Comparison of ENCODE assay signal across 24 mouse cellular contexts in the genomic region with DNA sequence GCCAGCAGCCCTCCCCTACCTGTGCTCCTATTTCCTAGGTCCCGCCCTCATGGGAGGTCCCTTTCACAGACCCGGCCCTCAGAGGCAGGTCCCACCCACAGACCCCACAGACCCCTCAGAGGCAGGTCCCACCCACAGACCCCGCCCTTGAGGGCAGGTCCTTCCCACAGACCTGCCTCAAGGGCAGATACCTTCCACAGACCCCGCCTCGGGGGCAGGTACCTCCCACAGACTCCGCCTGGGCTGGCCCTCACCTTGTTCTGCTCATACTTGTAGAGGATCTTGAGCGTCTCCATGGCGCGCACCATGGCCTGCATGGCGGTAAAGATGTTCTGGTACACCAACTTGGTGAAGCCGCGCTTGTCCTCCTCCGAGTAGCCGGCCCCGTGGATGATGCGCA. TPM values are rescaled to one million over a fixed set of nuclear protein-coding genes. Genes with fewer than 3 reads are reported as not detected.
DNase-seq lines count a peak whose midpoint lies in the region; ATAC-seq lines count a peak whose summit lies in the region.
"Had no signal": no experiment of that assay in that cellular context is flagged by ENCODE, and none has a peak within 500 bp of the region (broad histone marks: within the 10 kb centered on the region; RNA-seq: fewer than 3 reads in every experiment).

No protein-coding gene starts in this region.

- no peak overlapping the region for H3K27ac ChIP-seq in kidney, embryonic 16.5 days (ENCODE audit: low read length)
- no peak overlapping the region for H3K27ac ChIP-seq in intestine, embryonic 16.5 days (ENCODE audit: low read length)
- H3K27ac ChIP-seq: heart, embryonic 15.5 days; hindbrain, embryonic 15.5 days; limb, embryonic 15.5 days; midbrain, embryonic 15.5 days had no signal

- H3K36me3 ChIP-seq in kidney, embryonic 16.5 days (ENCODE audit: insufficient read depth, low read length) = peaks cover 36% of the 10 kb centered on the region
- peaks cover 91% of the 10 kb centered on the region for H3K36me3 ChIP-seq in megakaryocyte, embryonic 14.5 days (replicated peaks; ENCODE audit: low read length)
- peaks cover 20% of the 10 kb centered on the region for H3K36me3 ChIP-seq in intestine, embryonic 16.5 days (ENCODE audit: control insufficient read depth, insufficient read depth, low read length)

- H3K4me1 ChIP-seq in kidney, embryonic 16.5 days (ENCODE audit: insufficient read depth, low read length) = no peaks in the 10 kb centered on the region
- H3K4me1 ChIP-seq in megakaryocyte, embryonic 14.5 days = peaks cover 86% of the 10 kb centered on the region
- H3K4me1 ChIP-seq in intestine, embryonic 16.5 days (ENCODE audit: control insufficient read depth, insufficient read depth, low read length) = peaks cover 13% of the 10 kb centered on the region
- H3K4me1 ChIP-seq: hindbrain, embryonic 15.5 days; limb, embryonic 15.5 days; midbrain, embryonic 15.5 days had no signal

- no peak overlapping the region for H3K9ac ChIP-seq in kidney, embryonic 16.5 days (replicated peaks; ENCODE audit: low read length)
- no peak overlapping the region for H3K9ac ChIP-seq in intestine, embryonic 16.5 days (ENCODE audit: low read depth, low read length)
- H3K9ac ChIP-seq: heart, embryonic 15.5 days; hindbrain, embryonic 15.5 days; limb, embryonic 15.5 days; liver, postnatal 0 days; midbrain, embryonic 15.5 days had no signal

- DNase-seq in kidney, postnatal 25 days = no peak
- DNase-seq in thymus, postnatal 4 days = no peak
- DNase-seq in thymus, postnatal 0 days (ENCODE audit: low spot score) = no peak
- DNase-seq: adrenal gland, postnatal 36 days; cerebellum, adult 11-12 months; cerebellum, postnatal 14 days; gastrocnemius, postnatal 25 days; heart, postnatal 4 days; kidney, adult 2 months; kidney, postnatal 14 days; liver, postnatal 0 days; right cerebral cortex, postnatal 14 days; spleen, adult 18-20 months; thymus, postnatal 25 days had no signal

- peak; percentile 58; the same call in 1 of the 2 replicates for ATAC-seq in kidney, embryonic 16.5 days (ENCODE audit: low FRiP score, low TSS enrichment)
- ATAC-seq in megakaryocyte, adult 5-6 weeks (ENCODE audit: poor library complexity, severe bottlenecking) = no peak
- ATAC-seq in intestine, embryonic 16.5 days = peak; percentile 37
- ATAC-seq: forebrain, embryonic 16.5 days; liver, postnatal 0 days; midbrain, embryonic 15.5 days had no signal

- H3K4me2 ChIP-seq in kidney, embryonic 16.5 days (replicated peaks; ENCODE audit: low read depth, low read length) = no peak overlapping the region
- H3K4me2 ChIP-seq in intestine, embryonic 16.5 days (ENCODE audit: low read depth, low read length) = no peak overlapping the region
- H3K4me2 ChIP-seq: heart, embryonic 15.5 days; hindbrain, embryonic 15.5 days; limb, embryonic 15.5 days; midbrain, embryonic 15.5 days had no signal

- no peak overlapping the region for H3K4me3 ChIP-seq in kidney, embryonic 16.5 days (ENCODE audit: low read length)
- peak overlapping the region; percentile 14 for H3K4me3 ChIP-seq in megakaryocyte, embryonic 14.5 days (replicated peaks)
- H3K4me3 ChIP-seq in intestine, embryonic 16.5 days (ENCODE audit: low read length) = no peak overlapping the region
- H3K4me3 ChIP-seq: heart, embryonic 15.5 days; hindbrain, embryonic 15.5 days; limb, embryonic 15.5 days; midbrain, embryonic 15.5 days had no signal

- 61% methylated on average over 16 of the region's 16 CpGs for WGBS in kidney, embryonic 16.5 days
- WGBS in intestine, embryonic 16.5 days = 51% methylated on average over 16 of the region's 16 CpGs

- H3K9me3 ChIP-seq in kidney, embryonic 16.5 days (ENCODE audit: low read length) = no peaks in the 10 kb centered on the region
- no peaks in the 10 kb centered on the region for H3K9me3 ChIP-seq in megakaryocyte, embryonic 14.5 days
- no peaks in the 10 kb centered on the region for H3K9me3 ChIP-seq in intestine, embryonic 16.5 days (ENCODE audit: control insufficient read depth, low read length)
- H3K9me3 ChIP-seq: heart, embryonic 15.5 days; hindbrain, embryonic 15.5 days; limb, embryonic 15.5 days; midbrain, embryonic 15.5 days had no signal

- no peaks in the 10 kb centered on the region for H3K27me3 ChIP-seq in kidney, embryonic 16.5 days (ENCODE audit: insufficient read depth, low read length)
- H3K27me3 ChIP-seq in megakaryocyte, embryonic 14.5 days (replicated peaks) = no peaks in the 10 kb centered on the region
- H3K27me3 ChIP-seq in intestine, embryonic 16.5 days (replicated peaks; ENCODE audit: control insufficient read depth, insufficient read depth, low read length) = no peaks in the 10 kb centered on the region
- H3K27me3 ChIP-seq: CH12.LX; heart, embryonic 15.5 days; hindbrain, embryonic 15.5 days; limb, embryonic 15.5 days; midbrain, embryonic 15.5 days had no signal

RNA-seq across cellular contexts. Expression of a gene that starts 10.2 kb away (rescaled TPM):
- polyA plus RNA-seq in kidney, embryonic 16.5 days (2015; fragmentation: Nextera tagmentation; extraction: Ambion mirVana) = 92.3 and 92.7 TPM in 2 replicates
- 7.3 and 10.2 TPM in 2 replicates for polyA plus RNA-seq in megakaryocyte, embryonic 14.5 days (2012; ENCODE audit: insufficient read depth, low replicate concordance)
- 4.9 and 7.8 TPM in 2 replicates for total RNA-seq in megakaryocyte, adult 5-6 weeks (2015)
- 7.1 and 8.1 TPM in 2 replicates for total RNA-seq in megakaryocyte, adult 5-6 weeks (2017)
- 296 and 339 TPM in 2 replicates for polyA plus RNA-seq in intestine, embryonic 16.5 days (2015; fragmentation: Nextera tagmentation; extraction: Ambion mirVana)
- 28.5 and 30.0 TPM in 2 replicates for polyA plus RNA-seq in thymus, postnatal 0 days (2015; fragmentation: Nextera tagmentation; extraction: Ambion mirVana)

RNA-seq across cellular contexts. Expression of a gene that starts 10.8 kb away (rescaled TPM):
- 0.70 and 0.98 TPM in 2 replicates for polyA plus RNA-seq in kidney, embryonic 16.5 days (2015; fragmentation: Nextera tagmentation; extraction: Ambion mirVana)
- polyA plus RNA-seq in megakaryocyte, embryonic 14.5 days (2012; ENCODE audit: insufficient read depth, low replicate concordance) = 31.7 and 48.4 TPM in 2 replicates
- total RNA-seq in megakaryocyte, adult 5-6 weeks (2015) = 34.3 and 35.9 TPM in 2 replicates
- total RNA-seq in megakaryocyte, adult 5-6 weeks (2017) = 31.5 and 42.4 TPM in 2 replicates
- 1.1 and 1.5 TPM in 2 replicates for polyA plus RNA-seq in intestine, embryonic 16.5 days (2015; fragmentation: Nextera tagmentation; extraction: Ambion mirVana)
- 3.5 TPM in 2 replicates for polyA plus RNA-seq in thymus, postnatal 0 days (2015; fragmentation: Nextera tagmentation; extraction: Ambion mirVana)

RNA-seq across cellular contexts. Expression of a gene that starts 24.5 kb away (rescaled TPM):
- 322 and 487 TPM in 2 replicates for polyA plus RNA-seq in kidney, embryonic 16.5 days (2015; fragmentation: Nextera tagmentation; extraction: Ambion mirVana)
- polyA plus RNA-seq in megakaryocyte, embryonic 14.5 days (2012; ENCODE audit: insufficient read depth, low replicate concordance) = 2,412 and 5,687 TPM in 2 replicates
- 345 and 384 TPM in 2 replicates for total RNA-seq in megakaryocyte, adult 5-6 weeks (2015)
- total RNA-seq in megakaryocyte, adult 5-6 weeks (2017) = 238 and 282 TPM in 2 replicates
- polyA plus RNA-seq in intestine, embryonic 16.5 days (2015; fragmentation: Nextera tagmentation; extraction: Ambion mirVana) = 473 and 518 TPM in 2 replicates
- 683 and 740 TPM in 2 replicates for polyA plus RNA-seq in thymus, postnatal 0 days (2015; fragmentation: Nextera tagmentation; extraction: Ambion mirVana)

RNA-seq across cellular contexts. Expression of a gene that starts 34.9 kb away (rescaled TPM):
- polyA plus RNA-seq in kidney, embryonic 16.5 days (2015; fragmentation: Nextera tagmentation; extraction: Ambion mirVana) = 1.5 and 1.7 TPM in 2 replicates
- 7.4 and 9.1 TPM in 2 replicates for polyA plus RNA-seq in megakaryocyte, embryonic 14.5 days (2012; ENCODE audit: insufficient read depth, low replicate concordance)
- total RNA-seq in megakaryocyte, adult 5-6 weeks (2015) = 22.8 and 23.9 TPM in 2 replicates
- 28.1 and 29.3 TPM in 2 replicates for total RNA-seq in megakaryocyte, adult 5-6 weeks (2017)
- 0.86 and 0.99 TPM in 2 replicates for polyA plus RNA-seq in intestine, embryonic 16.5 days (2015; fragmentation: Nextera tagmentation; extraction: Ambion mirVana)
- polyA plus RNA-seq in thymus, postnatal 0 days (2015; fragmentation: Nextera tagmentation; extraction: Ambion mirVana) = 22.2 and 25.6 TPM in 2 replicates

RNA-seq across cellular contexts. Expression of a gene that starts 38.6 kb away (rescaled TPM):
- polyA plus RNA-seq in kidney, embryonic 16.5 days (2015; fragmentation: Nextera tagmentation; extraction: Ambion mirVana) = 107 and 112 TPM in 2 replicates
- polyA plus RNA-seq in megakaryocyte, embryonic 14.5 days (2012; ENCODE audit: insufficient read depth, low replicate concordance) = 145 and 508 TPM in 2 replicates
- total RNA-seq in megakaryocyte, adult 5-6 weeks (2015) = 55.8 and 62.8 TPM in 2 replicates
- 72.4 and 76.3 TPM in 2 replicates for total RNA-seq in megakaryocyte, adult 5-6 weeks (2017)
- 126 and 137 TPM in 2 replicates for polyA plus RNA-seq in intestine, embryonic 16.5 days (2015; fragmentation: Nextera tagmentation; extraction: Ambion mirVana)
- 39.4 and 45.5 TPM in 2 replicates for polyA plus RNA-seq in thymus, postnatal 0 days (2015; fragmentation: Nextera tagmentation; extraction: Ambion mirVana)
